Mouse (Mus musculus): ENCODE measurements around the gene Gm17304. TPM values are rescaled to one million over a fixed set of nuclear protein-coding genes. Genes with fewer than 3 reads are reported as not detected.

The Gm17304 gene
- polyA plus RNA-seq, 1 experiment: not detected

- peaks cover 71% of the 10 kb centered on the region for H3K79me2 ChIP-seq (ENCODE audit: control insufficient read depth, insufficient read depth)
- peaks cover 34% of the 10 kb centered on the region for H3K79me3 ChIP-seq (ENCODE audit: low read depth)
- TF ChIP-seq FOSL1 (IDR thresholded peaks at IDR 0.05; ENCODE audit: insufficient read depth, low read length, poor library complexity, severe bottlenecking): no peak
- H3K4me3 ChIP-seq (ENCODE audit: insufficient read depth, poor library complexity, severe bottlenecking): no peak overlapping the region
- no peak overlapping the region for H3ac ChIP-seq (ENCODE audit: control insufficient read depth, insufficient read length, low read depth)
- no peaks in the 10 kb centered on the region for H3K27me3 ChIP-seq (ENCODE audit: control insufficient read depth, insufficient read depth, insufficient read length)
- H3K36me3 ChIP-seq (ENCODE audit: control insufficient read depth, insufficient read depth): peaks cover 30% of the 10 kb centered on the region
Measured at GRCm38 (mm10) chr5:106641876-106642275, 33.0 kb downstream of the Gm17304 start.

GRCm38 (mm10) chr5:106643434-106643833 lies 34.5 kb downstream of the Gm17304 start:
- TF ChIP-seq CTCF (IDR thresholded peaks at IDR 0.05; ENCODE audit: control insufficient read depth, insufficient read depth, insufficient read length): no peak
- no peak for TF ChIP-seq FOSL1 (IDR thresholded peaks at IDR 0.05; ENCODE audit: insufficient read depth, low read length, poor library complexity, severe bottlenecking)
- TF ChIP-seq MYOD1 (IDR thresholded peaks at IDR 0.05; ENCODE audit: control insufficient read depth, insufficient read length, low read depth): no peak
- TF ChIP-seq MAX (IDR thresholded peaks at IDR 0.05): no peak
- no peak for TF ChIP-seq MYOG (IDR thresholded peaks at IDR 0.05; ENCODE audit: control insufficient read depth, extremely low read depth, insufficient read length)
- TF ChIP-seq USF1 (IDR thresholded peaks at IDR 0.05; ENCODE audit: low read depth): no peak
- TF ChIP-seq CEBPB (IDR thresholded peaks at IDR 0.05; ENCODE audit: low read depth): no peak
- Histone ChIP-seq H3K79me3 (ENCODE audit: low read depth) (peaks cover 43% of the 10 kb centered on the region), H3K79me2 (ENCODE audit: control insufficient read depth, insufficient read depth) (peaks cover 85% of the 10 kb centered on the region), H3ac (ENCODE audit: control insufficient read depth, insufficient read length, low read depth) (no peak overlapping the region), H3K27me3 (ENCODE audit: control insufficient read depth, insufficient read depth, insufficient read length) (no peaks in the 10 kb centered on the region), H3K4me3 (ENCODE audit: insufficient read depth, poor library complexity, severe bottlenecking) (no peak overlapping the region), H3K36me3 (ENCODE audit: control insufficient read depth, insufficient read depth) (peaks cover 14% of the 10 kb centered on the region)

GRCm38 (mm10) chr5:106649441-106649840 lies 40.5 kb downstream of the Gm17304 start:
- Histone ChIP-seq H3K36me3 (ENCODE audit: control insufficient read depth, insufficient read depth) (peaks cover 10% of the 10 kb centered on the region), H3K4me3 (ENCODE audit: insufficient read depth, poor library complexity, severe bottlenecking) (no peak overlapping the region), H3K79me2 (ENCODE audit: control insufficient read depth, insufficient read depth) (peaks cover 74% of the 10 kb centered on the region), H3ac (ENCODE audit: control insufficient read depth, insufficient read length, low read depth) (no peak overlapping the region), H3K27me3 (ENCODE audit: control insufficient read depth, insufficient read depth, insufficient read length) (no peaks in the 10 kb centered on the region), H3K79me3 (ENCODE audit: low read depth) (peaks cover 41% of the 10 kb centered on the region)
- no peak for TF ChIP-seq MYOD1 (IDR thresholded peaks at IDR 0.05; ENCODE audit: control insufficient read depth, insufficient read length, low read depth)
- no peak for TF ChIP-seq FOSL1 (IDR thresholded peaks at IDR 0.05; ENCODE audit: insufficient read depth, low read length, poor library complexity, severe bottlenecking)
- no peak for TF ChIP-seq USF1 (IDR thresholded peaks at IDR 0.05; ENCODE audit: low read depth)
- no peak for TF ChIP-seq CTCF (IDR thresholded peaks at IDR 0.05; ENCODE audit: control insufficient read depth, insufficient read depth, insufficient read length)
- no peak for TF ChIP-seq CEBPB (IDR thresholded peaks at IDR 0.05; ENCODE audit: low read depth)
- TF ChIP-seq MAX (IDR thresholded peaks at IDR 0.05): no peak
- TF ChIP-seq MYOG (IDR thresholded peaks at IDR 0.05; ENCODE audit: control insufficient read depth, extremely low read depth, insufficient read length): no peak

GRCm38 (mm10) chr5:106649995-106650394 lies 41.1 kb downstream of the Gm17304 start:
- no peak overlapping the region for H3K4me3 ChIP-seq (ENCODE audit: insufficient read depth, poor library complexity, severe bottlenecking)
- no peaks in the 10 kb centered on the region for H3K27me3 ChIP-seq (ENCODE audit: control insufficient read depth, insufficient read depth, insufficient read length)
- no peak overlapping the region for H3ac ChIP-seq (ENCODE audit: control insufficient read depth, insufficient read length, low read depth)
- H3K79me3 ChIP-seq (ENCODE audit: low read depth): peaks cover 40% of the 10 kb centered on the region
- H3K36me3 ChIP-seq (ENCODE audit: control insufficient read depth, insufficient read depth): peaks cover 11% of the 10 kb centered on the region
- TF ChIP-seq CTCF (IDR thresholded peaks at IDR 0.05; ENCODE audit: control insufficient read depth, insufficient read depth, insufficient read length) (no peak), USF1 (IDR thresholded peaks at IDR 0.05; ENCODE audit: low read depth) (no peak), MYOG (IDR thresholded peaks at IDR 0.05; ENCODE audit: control insufficient read depth, extremely low read depth, insufficient read length) (no peak), FOSL1 (IDR thresholded peaks at IDR 0.05; ENCODE audit: insufficient read depth, low read length, poor library complexity, severe bottlenecking) (no peak), MAX (IDR thresholded peaks at IDR 0.05) (no peak), CEBPB (IDR thresholded peaks at IDR 0.05; ENCODE audit: low read depth) (no peak), MYOD1 (IDR thresholded peaks at IDR 0.05; ENCODE audit: control insufficient read depth, insufficient read length, low read depth) (no peak)
- peaks cover 74% of the 10 kb centered on the region for H3K79me2 ChIP-seq (ENCODE audit: control insufficient read depth, insufficient read depth)

- no peak overlapping the region for H3K4me3 ChIP-seq (ENCODE audit: insufficient read depth, poor library complexity, severe bottlenecking)
- peaks cover 75% of the 10 kb centered on the region for H3K79me2 ChIP-seq (ENCODE audit: control insufficient read depth, insufficient read depth)
- TF ChIP-seq MAX (IDR thresholded peaks at IDR 0.05): no peak
- TF ChIP-seq MYOD1 (IDR thresholded peaks at IDR 0.05; ENCODE audit: control insufficient read depth, insufficient read length, low read depth): no peak
- TF ChIP-seq MYOG (IDR thresholded peaks at IDR 0.05; ENCODE audit: control insufficient read depth, extremely low read depth, insufficient read length): no peak
- no peak for TF ChIP-seq CTCF (IDR thresholded peaks at IDR 0.05; ENCODE audit: control insufficient read depth, insufficient read depth, insufficient read length)
- no peak for TF ChIP-seq FOSL1 (IDR thresholded peaks at IDR 0.05; ENCODE audit: insufficient read depth, low read length, poor library complexity, severe bottlenecking)
- no peak for TF ChIP-seq CEBPB (IDR thresholded peaks at IDR 0.05; ENCODE audit: low read depth)
- no peak for TF ChIP-seq USF1 (IDR thresholded peaks at IDR 0.05; ENCODE audit: low read depth)
Measured at GRCm38 (mm10) chr5:106652220-106652753, 43.4 kb downstream of the Gm17304 start.

GRCm38 (mm10) chr5:106652790-106653328 lies 44.0 kb downstream of the Gm17304 start:
- Histone ChIP-seq H3K79me3 (ENCODE audit: low read depth) (peaks cover 42% of the 10 kb centered on the region), H3ac (ENCODE audit: control insufficient read depth, insufficient read length, low read depth) (no peak overlapping the region), H3K79me2 (ENCODE audit: control insufficient read depth, insufficient read depth) (peaks cover 75% of the 10 kb centered on the region), H3K36me3 (ENCODE audit: control insufficient read depth, insufficient read depth) (peaks cover 12% of the 10 kb centered on the region), H3K4me3 (ENCODE audit: insufficient read depth, poor library complexity, severe bottlenecking) (no peak overlapping the region), H3K27me3 (ENCODE audit: control insufficient read depth, insufficient read depth, insufficient read length) (no peaks in the 10 kb centered on the region)
- no peak for TF ChIP-seq MYOD1 (IDR thresholded peaks at IDR 0.05; ENCODE audit: control insufficient read depth, insufficient read length, low read depth)
- TF ChIP-seq CEBPB (IDR thresholded peaks at IDR 0.05; ENCODE audit: low read depth): no peak
- no peak for TF ChIP-seq FOSL1 (IDR thresholded peaks at IDR 0.05; ENCODE audit: insufficient read depth, low read length, poor library complexity, severe bottlenecking)
- TF ChIP-seq USF1 (IDR thresholded peaks at IDR 0.05; ENCODE audit: low read depth): no peak
- TF ChIP-seq MYOG (IDR thresholded peaks at IDR 0.05; ENCODE audit: control insufficient read depth, extremely low read depth, insufficient read length): no peak
- no peak for TF ChIP-seq MAX (IDR thresholded peaks at IDR 0.05)
- TF ChIP-seq CTCF (IDR thresholded peaks at IDR 0.05; ENCODE audit: control insufficient read depth, insufficient read depth, insufficient read length): no peak

More at GRCm38 (mm10) chr5:106652220-106652753, 43.4 kb downstream of the Gm17304 start:
- no peaks in the 10 kb centered on the region for H3K27me3 ChIP-seq (ENCODE audit: control insufficient read depth, insufficient read depth, insufficient read length)
- no peak overlapping the region for H3ac ChIP-seq (ENCODE audit: control insufficient read depth, insufficient read length, low read depth)
- H3K36me3 ChIP-seq (ENCODE audit: control insufficient read depth, insufficient read depth): peaks cover 12% of the 10 kb centered on the region
- H3K79me3 ChIP-seq (ENCODE audit: low read depth): peaks cover 41% of the 10 kb centered on the region
